Mouse (Mus musculus) liver, postnatal 0 days (tissue): ENCODE measurements around the gene Cyb5r1. TPM values are rescaled to one million over a fixed set of nuclear protein-coding genes. Genes with fewer than 3 reads are reported as not detected.

ENCODE experiments used
- ATAC-seq: fragments of 200-750 bp; cut with Nextera tagmentation; 2 replicates; pipeline ENCODE4 v1.8.0; 2017; ENCODE audit warnings: mild to moderate bottlenecking, moderate library complexity
- DNase-seq: peaks from one replicate; pipeline ENCODE4 v3.0.0-alpha.2; 2016
- H3K27ac ChIP-seq: fragments of 300-500 bp; sonication (generic); 2 replicates; pipeline ENCODE4 v1.5.1; 2014; ENCODE audit warnings: antibody characterized with exemption, moderate library complexity, mild to moderate bottlenecking, low read depth
- H3K27me3 ChIP-seq: fragments of 300-500 bp; sonication (generic); 2 replicates; pipeline ENCODE4 v1.6.1; 2014; ENCODE audit warnings: low read length, control low read depth, mixed read lengths; ENCODE audit not compliant: insufficient read depth
- H3K36me3 ChIP-seq: fragments of 300-500 bp; sonication (generic); replicated peaks from 2 replicates; pipeline ENCODE4 v1.6.1; 2014; ENCODE audit warnings: mild to moderate bottlenecking, control low read depth, low read length, moderate library complexity, mixed read lengths; ENCODE audit not compliant: insufficient read depth
- H3K4me1 ChIP-seq: fragments of 300-500 bp; sonication (generic); 2 replicates; pipeline ENCODE4 v1.6.1; 2014; ENCODE audit warnings: antibody characterized with exemption, mild to moderate bottlenecking, control low read depth; ENCODE audit not compliant: insufficient read depth
- H3K4me2 ChIP-seq: fragments of 300-500 bp; sonication (generic); 2 replicates; pipeline ENCODE4 v1.6.1; 2014; ENCODE audit warnings: low read depth, mild to moderate bottlenecking, low read length, moderate library complexity, mixed read lengths
- H3K4me3 ChIP-seq: fragments of 300-500 bp; sonication (generic); 2 replicates; pipeline ENCODE4 v1.5.1; 2014; ENCODE audit warnings: low read depth, low read length
- H3K9ac ChIP-seq: fragments of 300-500 bp; sonication (generic); replicated peaks from 2 replicates; pipeline ENCODE4 v1.6.1; 2014; ENCODE audit warnings: mild to moderate bottlenecking, moderate library complexity
- H3K9me3 ChIP-seq: fragments of 300-500 bp; sonication (generic); 2 replicates; pipeline ENCODE4 v1.6.1; 2016; ENCODE audit warnings: mild to moderate bottlenecking, control low read depth, low read length, mixed read lengths
- CTCF ChIP-seq: sonication (generic); IDR thresholded peaks from 2 replicates; pipeline ENCODE4 v1.5.1; 2016; ENCODE audit warnings: antibody characterized with exemption, low read depth
- EP300 ChIP-seq: IDR thresholded peaks from 2 replicates; pipeline ENCODE4 v1.6.1; 2016; ENCODE audit warnings: antibody characterized with exemption, low read depth, mild to moderate bottlenecking
- WGBS: fragments of 180-500 bp; shearing (Covaris S2); extraction: QIAGEN DNeasy Blood & Tissue Kit; methylation state at CpG from one replicate; pipeline ENCODE4 v1.1.7; 2014; ENCODE audit not compliant: insufficient replicate concordance; 5-methylcytosine and 5-hydroxymethylcytosine counted together
- polyA plus RNA-seq: library from polyadenylated mRNA; unstranded; fragments of >200 nt; fragmentation: Nextera tagmentation; extraction: Ambion mirVana; gene quantifications from 2 replicates; pipeline ENCODE4 v1.2.1, GENCODE M21; 2015

The Cyb5r1 gene
- polyA plus RNA-seq, 1 experiment from 2014 or later, result 7.7 TPM

- peak; percentile 94 for ATAC-seq
- Histone ChIP-seq H3K36me3 (peaks cover 49% of the 10 kb centered on the region), H3K4me2 (peak overlapping the region; percentile 37; the same call in 1 of the 2 replicates), H3K9ac (no peak overlapping the region; the same call in 1 of the 2 replicates), H3K4me3 (no peak overlapping the region), H3K4me1 (peaks cover 16% of the 10 kb centered on the region), H3K27me3 (no peaks in the 10 kb centered on the region), H3K9me3 (no peaks in the 10 kb centered on the region), H3K27ac (peak overlapping the region; percentile 92)
- WGBS, result 48% methylated on average over 1 of the region's 1 CpGs
- TF ChIP-seq CTCF, result no peak
- peak; percentile 95 for TF ChIP-seq EP300
- no peak for DNase-seq
Observed at GRCm38 (mm10) chr1:134460294-134461284, 55.2 kb downstream of the Cyb5r1 start.

Other genes starting within 250 kb of the Cyb5r1 start
- 18.8 and 19.3 TPM in 2 replicates for gene Chil1, start 223.4 kb upstream of the Cyb5r1 start, polyA plus RNA-seq
- 0.14 TPM in 1 of 2 replicates, not detected in the other for gene Mybph, start 212.1 kb upstream of the Cyb5r1 start, polyA plus RNA-seq
- 6.4 and 8.3 TPM in 2 replicates for gene Adora1, start 170.1 kb upstream of the Cyb5r1 start, polyA plus RNA-seq
- gene Myog, start 115.6 kb upstream of the Cyb5r1 start, polyA plus RNA-seq, result 0.64 TPM in 1 of 2 replicates, not detected in the other
- gene Ppfia4, start 72.6 kb upstream of the Cyb5r1 start, polyA plus RNA-seq, result 1.3 and 1.6 TPM in 2 replicates
- gene Tmem183a, start 43.6 kb upstream of the Cyb5r1 start, polyA plus RNA-seq, result 44.1 and 46.1 TPM in 2 replicates
- not detected in 2 replicates for gene 4933406M09Rik, start 19.6 kb upstream of the Cyb5r1 start, polyA plus RNA-seq
- gene Adipor1, start 9.8 kb downstream of the Cyb5r1 start, polyA plus RNA-seq, result 93.5 and 98.9 TPM in 2 replicates
- gene Klhl12, start 50.0 kb downstream of the Cyb5r1 start, polyA plus RNA-seq, result 12.3 and 13.2 TPM in 2 replicates
- 12.4 and 13.2 TPM in 2 replicates for gene Rabif, start 89.1 kb downstream of the Cyb5r1 start, polyA plus RNA-seq
- gene Mgat4e, start 144.1 kb downstream of the Cyb5r1 start, polyA plus RNA-seq, result not detected in 2 replicates
- gene Kdm5b, start 154.6 kb downstream of the Cyb5r1 start, polyA plus RNA-seq, result 5.8 and 6.4 TPM in 2 replicates
- gene Syt2, start 241.1 kb downstream of the Cyb5r1 start, polyA plus RNA-seq, result not detected in 2 replicates